Mouse (Mus musculus): ENCODE data around the gene Shank3.

Gene Shank3

GRCm38 (mm10) chr15:89524611-89525415, 25.4 kb downstream of the Shank3 start:
- DNase-seq (ENCODE audit: low spot score in 2 of 2), result no peak

- DNase-seq (ENCODE audit: low spot score in 2 of 2), result no peak
These were observed 26.0 kb downstream of the Shank3 start for GRCm38 (mm10) chr15:89525464-89525863.

DNA sequence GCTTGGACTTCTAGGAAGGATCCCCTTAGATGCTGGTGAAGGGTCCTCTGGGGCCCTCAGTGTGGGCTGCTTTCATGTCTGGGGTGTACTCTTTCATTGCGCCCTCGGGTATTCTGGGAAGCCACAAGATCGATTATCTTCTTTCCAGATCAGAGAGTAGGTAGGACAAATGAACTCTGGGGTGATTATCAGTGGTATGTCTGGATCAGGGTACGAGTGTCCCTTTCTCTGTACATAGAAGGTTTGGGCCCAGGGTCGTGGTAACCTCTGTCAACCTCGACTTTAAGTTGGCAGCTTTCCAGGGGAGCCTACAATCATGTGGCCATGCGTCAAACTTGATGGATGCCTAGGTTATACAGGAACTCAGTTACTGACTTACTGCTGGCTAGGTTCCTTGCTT, 26.5 kb downstream of the Shank3 start:
- DNase-seq (ENCODE audit: low spot score in 2 of 2), result no peak

DNA sequence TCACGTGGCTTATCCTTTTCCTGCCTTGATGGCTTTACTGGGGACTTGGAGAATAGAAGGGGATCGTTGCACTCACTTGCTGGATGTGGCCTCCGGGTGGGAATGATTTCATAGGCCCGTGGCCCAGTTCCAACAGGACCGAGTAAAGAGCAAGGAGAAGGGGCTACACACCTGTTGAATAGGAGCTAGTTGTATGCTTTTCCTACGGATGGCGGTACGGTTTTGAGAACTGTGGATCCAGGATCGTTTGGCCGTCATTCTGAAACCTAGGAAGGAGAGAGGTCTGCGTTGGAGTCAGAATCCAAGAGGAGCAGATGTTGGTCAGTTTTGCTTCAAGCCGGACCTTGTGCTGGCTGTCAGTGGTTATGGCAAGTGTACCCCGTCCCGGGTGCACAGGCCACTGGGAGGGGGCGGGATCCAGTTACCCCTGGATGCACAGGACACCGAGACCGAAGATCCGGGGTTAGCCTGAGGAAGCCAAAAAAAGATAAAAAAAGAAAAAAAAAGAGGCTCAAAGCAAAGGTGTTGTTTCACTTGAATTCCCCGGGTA, 27.4 kb downstream of the Shank3 start:
- no peak for DNase-seq (ENCODE audit: low spot score in 2 of 2)

DNA sequence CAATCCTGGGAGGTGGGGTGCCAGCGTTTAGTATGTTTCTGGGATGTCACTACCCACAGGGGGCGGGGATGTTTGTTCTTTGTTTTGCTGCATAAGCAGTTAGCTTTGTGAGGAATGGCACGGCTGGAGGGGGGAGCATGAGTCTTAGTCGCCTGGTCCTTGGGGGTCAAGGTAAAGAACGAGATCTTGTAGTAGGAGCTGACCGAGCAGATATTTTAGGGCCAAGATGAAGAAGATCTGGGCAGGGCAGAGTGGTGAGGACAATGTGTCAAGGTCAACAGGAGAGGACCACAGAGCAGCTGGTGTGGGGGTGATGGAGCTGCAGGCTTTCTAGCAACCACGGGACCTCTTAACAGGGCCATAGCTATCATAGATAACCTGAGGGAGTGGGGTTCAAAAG, 28.0 kb downstream of the Shank3 start:
- no peak for DNase-seq (ENCODE audit: low spot score in 2 of 2)

DNA sequence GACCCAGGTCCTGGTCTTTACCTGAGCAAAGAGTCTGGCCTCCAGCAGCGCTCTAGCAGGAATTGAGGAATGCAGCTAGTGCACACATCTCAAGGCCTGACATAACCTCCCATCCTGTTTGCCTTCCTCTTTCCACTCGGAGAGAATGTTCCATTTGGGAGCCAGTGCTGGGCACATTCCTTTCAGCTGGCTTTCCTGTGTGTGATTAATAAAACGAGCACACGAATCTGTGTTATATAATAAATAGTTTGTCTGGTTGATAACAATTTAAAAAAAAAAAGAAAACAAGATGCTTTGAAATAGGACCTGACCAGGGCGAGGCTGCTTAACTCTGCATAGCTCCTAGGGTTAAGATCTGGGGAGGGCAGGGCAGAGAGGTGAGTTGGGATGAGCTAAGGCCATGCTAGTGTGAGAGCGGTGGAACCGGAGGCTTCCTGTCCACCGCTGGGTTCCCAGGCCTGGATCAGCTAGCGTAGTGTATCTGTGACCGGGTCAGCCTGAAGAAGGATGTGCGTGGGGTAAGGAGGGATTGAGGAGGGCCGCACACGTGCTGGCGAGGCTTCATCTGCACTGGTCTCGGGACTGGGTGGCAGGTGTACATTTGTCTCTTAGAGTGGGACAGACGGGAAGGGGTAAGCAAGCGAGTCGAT, 28.9 kb downstream of the Shank3 start:
- DNase-seq (ENCODE audit: low spot score in 2 of 2), result no peak

GRCm38 (mm10) chr15:89528923-89529322, 29.5 kb downstream of the Shank3 start:
- DNase-seq (ENCODE audit: low spot score in 2 of 2), result no peak

DNA sequence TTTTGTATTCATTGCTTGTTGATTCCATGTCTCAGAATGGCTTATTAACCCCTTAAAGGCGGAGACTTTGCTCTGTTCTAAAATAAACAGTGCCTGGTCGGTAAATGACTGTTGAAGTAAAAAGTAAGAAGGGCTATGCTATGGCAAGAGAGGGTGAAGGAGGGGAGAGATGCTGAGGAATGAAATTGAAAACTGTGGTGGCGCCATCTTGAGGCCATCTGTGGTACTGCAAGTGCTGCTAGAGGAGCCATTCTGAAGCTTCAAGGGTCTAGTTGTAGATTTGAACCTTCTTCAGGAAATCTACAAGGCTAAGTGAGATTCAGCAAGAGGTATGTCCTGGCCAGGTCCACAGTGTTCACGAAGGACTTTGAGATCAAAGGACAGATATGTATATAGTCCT, 30.9 kb downstream of the Shank3 start:
- no peak for DNase-seq (ENCODE audit: low spot score in 2 of 2)

GRCm38 (mm10) chr15:89531399-89531798, 32.0 kb downstream of the Shank3 start:
- no peak for DNase-seq (ENCODE audit: low spot score in 2 of 2)

- DNase-seq (ENCODE audit: low spot score in 2 of 2), result no peak
These were observed 32.9 kb downstream of the Shank3 start for GRCm38 (mm10) chr15:89532026-89532923.

GRCm38 (mm10) chr15:89532924-89533842, 33.8 kb downstream of the Shank3 start:
- DNase-seq (ENCODE audit: low spot score in 2 of 2), result no peak

- DNase-seq (ENCODE audit: low spot score in 2 of 2), result no peak
These were observed 34.4 kb downstream of the Shank3 start for GRCm38 (mm10) chr15:89533843-89534207.

DNA sequence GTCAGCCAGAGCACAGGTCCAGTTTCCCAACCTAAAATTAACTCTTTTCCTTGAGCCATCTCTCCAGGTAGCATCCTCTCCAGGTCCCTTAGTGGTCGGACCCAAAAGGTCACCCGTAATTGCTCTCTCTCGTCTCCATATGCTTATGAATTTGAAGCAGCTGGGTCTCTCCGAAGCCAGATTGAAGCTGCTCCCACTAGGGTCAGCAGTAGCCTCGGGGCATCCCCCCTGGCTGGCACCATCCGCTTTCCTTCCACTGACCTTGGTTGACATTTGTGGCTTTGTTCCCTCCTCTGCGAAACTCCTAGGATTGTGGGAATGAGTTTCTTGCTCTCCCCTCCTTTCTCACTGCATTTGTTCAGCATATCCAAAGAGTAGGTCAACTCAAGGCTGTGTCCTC, 44.7 kb downstream of the Shank3 start:
- DNase-seq (ENCODE audit: low spot score in 2 of 2), result no peak

GRCm38 (mm10) chr15:89547321-89547720, 47.9 kb downstream of the Shank3 start:
- DNase-seq (ENCODE audit: low spot score in 2 of 2), result no peak

DNA sequence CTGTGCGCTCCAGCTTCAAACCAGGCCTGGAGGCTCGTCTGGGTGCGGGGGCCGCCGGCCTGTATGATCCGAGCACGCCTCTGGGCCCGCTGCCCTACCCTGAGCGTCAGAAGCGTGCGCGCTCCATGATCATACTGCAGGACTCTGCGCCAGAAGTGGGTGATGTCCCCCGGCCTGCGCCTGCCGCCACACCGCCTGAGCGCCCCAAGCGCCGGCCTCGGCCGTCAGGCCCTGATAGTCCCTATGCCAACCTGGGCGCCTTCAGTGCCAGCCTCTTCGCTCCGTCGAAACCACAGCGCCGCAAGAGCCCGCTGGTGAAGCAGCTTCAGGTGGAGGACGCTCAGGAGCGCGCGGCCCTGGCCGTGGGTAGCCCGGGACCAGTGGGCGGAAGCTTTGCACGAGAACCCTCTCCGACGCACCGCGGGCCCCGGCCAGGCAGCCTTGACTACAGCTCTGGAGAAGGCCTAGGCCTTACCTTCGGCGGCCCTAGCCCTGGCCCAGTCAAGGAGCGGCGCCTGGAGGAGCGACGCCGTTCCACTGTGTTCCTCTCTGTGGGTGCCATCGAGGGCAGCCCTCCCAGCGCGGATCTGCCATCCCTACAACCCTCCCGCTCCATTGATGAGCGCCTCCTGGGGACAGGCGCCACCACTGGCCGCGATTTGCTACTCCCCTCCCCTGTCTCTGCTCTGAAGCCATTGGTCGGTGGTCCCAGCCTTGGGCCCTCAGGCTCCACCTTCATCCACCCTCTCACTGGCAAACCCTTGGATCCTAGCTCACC, 48.6 kb downstream of the Shank3 start:
- DNase-seq (ENCODE audit: low spot score in 2 of 2), result no peak

- no peak for DNase-seq (ENCODE audit: low spot score in 2 of 2)
These were observed 49.4 kb downstream of the Shank3 start for GRCm38 (mm10) chr15:89548837-89549236.

DNA sequence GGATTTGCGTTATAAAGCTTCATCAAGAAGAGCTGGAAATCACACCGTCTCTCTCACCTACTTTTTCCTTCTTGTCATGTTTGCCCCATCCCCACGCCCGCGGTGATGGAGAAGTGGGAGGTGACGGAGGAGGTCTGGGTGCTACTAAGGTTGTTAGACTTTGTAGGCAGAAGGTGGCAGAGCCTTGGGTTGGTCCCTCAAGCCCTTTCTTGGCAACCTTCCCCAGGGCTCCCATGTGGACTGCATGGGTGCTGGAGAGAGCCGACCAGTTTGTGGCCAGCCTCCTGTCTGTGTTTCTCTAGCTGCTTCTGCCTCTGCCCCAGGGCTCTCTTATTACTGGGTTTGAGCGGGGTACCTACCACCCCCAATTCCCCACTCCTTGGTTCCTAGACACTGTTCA, 51.1 kb downstream of the Shank3 start:
- DNase-seq (ENCODE audit: low spot score in 2 of 2), result no peak

DNA sequence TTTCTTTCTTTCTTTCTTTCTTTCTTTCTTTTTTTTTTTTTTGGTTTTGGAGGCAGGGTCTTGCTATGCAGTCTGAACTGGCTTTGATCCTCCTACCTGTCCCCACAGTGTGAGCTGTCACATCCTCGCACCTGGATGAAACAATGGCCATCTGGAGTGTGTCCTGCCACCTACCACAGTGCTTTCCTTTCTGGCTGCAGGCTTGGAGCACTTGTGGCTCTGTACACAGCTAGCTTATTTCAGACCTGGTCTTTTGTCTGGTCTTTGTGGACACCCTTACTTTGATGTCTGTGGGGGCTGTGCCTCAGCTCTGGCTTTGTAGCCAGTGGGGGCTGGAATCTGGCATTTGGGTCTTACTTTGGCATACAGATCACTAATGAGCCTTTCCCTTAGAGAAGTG, 52.3 kb downstream of the Shank3 start:
- no peak for DNase-seq (ENCODE audit: low spot score in 2 of 2)

- no peak for DNase-seq (ENCODE audit: low spot score in 2 of 2)
These were observed 56.2 kb downstream of the Shank3 start for GRCm38 (mm10) chr15:89555591-89555990.
